Mouse (Mus musculus) hindbrain, embryonic 12.5 days (tissue): Measurements from ENCODE around the gene Tnfsf10. TPM values are rescaled to one million over a fixed set of nuclear protein-coding genes. Genes with fewer than 3 reads are reported as not detected.

Experiments
- polyA plus RNA-seq: library from polyadenylated mRNA; unstranded; fragments of >200 nt; fragmentation: Nextera tagmentation; extraction: Ambion mirVana; gene quantifications from 2 replicates; pipeline ENCODE4 v1.2.1, GENCODE M21; 2016

Tnfsf10 gene
- polyA plus RNA-seq, 1 experiment from 2014 or later, result not detected

Other genes starting within 250 kb of the Tnfsf10 start
- 46.8 and 48.1 TPM in 2 replicates for gene Ect2, start 163.2 kb upstream of the Tnfsf10 start, polyA plus RNA-seq
- gene Nceh1, start 134.1 kb upstream of the Tnfsf10 start, polyA plus RNA-seq, result 5.1 and 5.6 TPM in 2 replicates
- gene Ghsr, start 54.3 kb downstream of the Tnfsf10 start, polyA plus RNA-seq, result 0.23 and 0.54 TPM in 2 replicates